Mouse (Mus musculus) right cerebral cortex, postnatal 4 days (tissue): ENCODE data around the gene Cdc42bpa.

Experiments
- DNase-seq: peaks from one replicate; pipeline ENCODE4 v3.0.0-alpha.2; 2022

The Cdc42bpa gene

GRCm38 (mm10) chr1:180194781-180195471 lies 234.7 kb downstream of the Cdc42bpa start:
- no peak for DNase-seq

GRCm38 (mm10) chr1:180195703-180196381 lies 235.6 kb downstream of the Cdc42bpa start:
- peak; percentile 90 for DNase-seq

GRCm38 (mm10) chr1:180196508-180196907 lies 236.2 kb downstream of the Cdc42bpa start:
- no peak for DNase-seq

GRCm38 (mm10) chr1:180197956-180198355 lies 237.7 kb downstream of the Cdc42bpa start:
- DNase-seq, result no peak

- DNase-seq, result no peak
These were observed 238.9 kb downstream of the Cdc42bpa start, which contains the start of gene Coq8a for GRCm38 (mm10) chr1:180198959-180199714. Gene Coq8a, minus strand, starts transcription at chr1:180199602.

- no peak for DNase-seq
These were observed 239.4 kb downstream of the Cdc42bpa start for GRCm38 (mm10) chr1:180199715-180200050.

GRCm38 (mm10) chr1:180200722-180201121 lies 240.4 kb downstream of the Cdc42bpa start:
- DNase-seq, result no peak

GRCm38 (mm10) chr1:180208370-180208769 lies 248.1 kb downstream of the Cdc42bpa start:
- DNase-seq, result no peak

- DNase-seq, result no peak
These were observed 249.8 kb downstream of the Cdc42bpa start for GRCm38 (mm10) chr1:180210031-180210432.

- no peak for DNase-seq
These were observed 250.6 kb downstream of the Cdc42bpa start for GRCm38 (mm10) chr1:180210781-180211271.

- DNase-seq, result no peak
These were observed 252.6 kb downstream of the Cdc42bpa start for GRCm38 (mm10) chr1:180212911-180213310.

- peak; percentile 44 for DNase-seq
These were observed 254.8 kb downstream of the Cdc42bpa start for GRCm38 (mm10) chr1:180215044-180215443.
